Mouse (Mus musculus) cortical plate, adult 2 months (tissue): ENCODE results near the gene Gstm7.

Source experiments
- CTCF ChIP-seq: fragments of 200-500 bp; IDR thresholded peaks from 2 replicates; pipeline ENCODE4 v1.5.1; 2011; ENCODE audit warnings: mild to moderate bottlenecking, control low read depth, low read length; ENCODE audit not compliant: insufficient read depth; ENCODE audit errors: extremely low read depth
- POLR2A ChIP-seq: fragments of 200-500 bp; IDR thresholded peaks from 2 replicates; pipeline ENCODE4 v1.6.1; 2011; ENCODE audit warnings: mild to moderate bottlenecking, low read length, control low read depth; ENCODE audit not compliant: insufficient read depth; ENCODE audit errors: extremely low read depth

DNA sequence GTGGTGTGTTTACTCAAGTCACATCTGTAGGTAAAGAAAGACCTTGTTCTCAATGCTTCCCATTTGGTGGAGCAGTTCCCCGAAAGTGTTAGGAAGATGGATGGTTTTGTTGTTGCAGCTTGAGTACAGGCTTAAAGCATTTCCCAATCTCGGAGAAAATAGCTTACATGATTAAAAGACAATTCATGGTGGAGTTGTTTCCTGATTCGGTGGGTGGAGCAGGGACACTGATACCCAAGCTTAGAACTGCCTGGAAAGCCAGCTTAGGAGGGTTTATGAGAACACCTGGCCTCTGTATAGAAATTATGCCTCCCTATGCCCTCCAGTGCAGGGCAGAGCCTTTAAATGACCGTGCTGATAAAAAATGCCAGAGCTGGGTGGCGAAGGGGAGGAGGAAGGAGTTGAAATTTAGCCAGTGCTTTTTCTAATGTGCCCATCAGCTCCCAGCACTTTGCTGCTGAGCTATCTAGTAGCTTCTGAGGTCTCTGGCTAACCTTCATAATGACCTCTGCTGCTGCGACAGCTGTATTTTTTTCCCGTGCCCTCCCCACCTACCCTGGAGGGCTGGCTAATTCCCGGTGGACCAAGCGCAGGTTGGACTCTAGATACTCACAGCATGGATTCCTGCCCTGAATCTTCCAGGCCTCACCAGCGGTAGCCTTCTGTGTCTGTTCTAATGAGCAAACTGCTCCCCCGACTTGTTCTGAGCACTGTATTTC is 30.5 kb downstream of the Gstm7 start:
- TF ChIP-seq CTCF (no peak), POLR2A (no peak)
